13 mouse cellular contexts compared by ENCODE assay signal in genomic region chr14:72389288-72389687, GRCm38 (mm10).
A peak's percentile ranks its signal among the peaks of the same experiment; 100 is the strongest.
DNase-seq lines count a peak whose midpoint lies in the region; ATAC-seq and TF ChIP-seq lines count a peak whose summit lies in the region.
"Had no signal": no experiment of that assay in that cellular context is flagged by ENCODE, and none has a peak within 500 bp of the region (broad histone marks: within the 10 kb centered on the region; RNA-seq: fewer than 3 reads in every experiment).

No protein-coding gene starts in this region.

- no peak overlapping the region for H3K4me2 ChIP-seq in hindbrain, postnatal 0 days (ENCODE audit: low read depth, low read length)
- H3K4me2 ChIP-seq in lung, embryonic 15.5 days: no peak overlapping the region
- H3K4me2 ChIP-seq in intestine, embryonic 16.5 days (ENCODE audit: low read depth, low read length): no peak overlapping the region
- no peak overlapping the region for H3K4me2 ChIP-seq in limb, embryonic 12.5 days
- H3K4me2 ChIP-seq: forebrain, embryonic 15.5 days; midbrain, embryonic 11.5 days had no signal

- no peak overlapping the region for H3K9ac ChIP-seq in hindbrain, postnatal 0 days (replicated peaks; ENCODE audit: low read length)
- H3K9ac ChIP-seq in lung, embryonic 15.5 days: no peak overlapping the region
- H3K9ac ChIP-seq in intestine, embryonic 16.5 days (ENCODE audit: low read depth, low read length): no peak overlapping the region
- no peak overlapping the region for H3K9ac ChIP-seq in limb, embryonic 12.5 days (replicated peaks)
- H3K9ac ChIP-seq: forebrain, embryonic 15.5 days had no signal

- no peaks in the 10 kb centered on the region for H3K36me3 ChIP-seq in hindbrain, postnatal 0 days (ENCODE audit: insufficient read depth, low read length)
- no peaks in the 10 kb centered on the region for H3K36me3 ChIP-seq in hindbrain, embryonic 10.5 days
- H3K36me3 ChIP-seq in lung, embryonic 15.5 days: no peaks in the 10 kb centered on the region
- H3K36me3 ChIP-seq in intestine, embryonic 16.5 days (ENCODE audit: control insufficient read depth, insufficient read depth, low read length): no peaks in the 10 kb centered on the region
- H3K36me3 ChIP-seq in limb, embryonic 12.5 days: no peaks in the 10 kb centered on the region
- H3K36me3 ChIP-seq: forebrain, embryonic 15.5 days; G1E had no signal

- no peaks in the 10 kb centered on the region for H3K27me3 ChIP-seq in hindbrain, postnatal 0 days (ENCODE audit: insufficient read depth, low read length)
- no peaks in the 10 kb centered on the region for H3K27me3 ChIP-seq in hindbrain, embryonic 10.5 days (ENCODE audit: insufficient read depth, poor library complexity, severe bottlenecking)
- H3K27me3 ChIP-seq in lung, embryonic 15.5 days: no peaks in the 10 kb centered on the region
- no peaks in the 10 kb centered on the region for H3K27me3 ChIP-seq in intestine, embryonic 16.5 days (replicated peaks; ENCODE audit: control insufficient read depth, insufficient read depth, low read length)
- H3K27me3 ChIP-seq in limb, embryonic 12.5 days: no peaks in the 10 kb centered on the region
- H3K27me3 ChIP-seq: forebrain, embryonic 15.5 days had no signal

- no peaks in the 10 kb centered on the region for H3K9me3 ChIP-seq in hindbrain, postnatal 0 days (ENCODE audit: low read length)
- no peaks in the 10 kb centered on the region for H3K9me3 ChIP-seq in hindbrain, embryonic 10.5 days
- H3K9me3 ChIP-seq in lung, embryonic 15.5 days: no peaks in the 10 kb centered on the region
- no peaks in the 10 kb centered on the region for H3K9me3 ChIP-seq in intestine, embryonic 16.5 days (ENCODE audit: control insufficient read depth, low read length)
- H3K9me3 ChIP-seq in limb, embryonic 12.5 days: no peaks in the 10 kb centered on the region
- H3K9me3 ChIP-seq: forebrain, embryonic 15.5 days had no signal

- no peak overlapping the region for H3K4me3 ChIP-seq in hindbrain, postnatal 0 days (ENCODE audit: low read length)
- H3K4me3 ChIP-seq in hindbrain, embryonic 10.5 days: no peak overlapping the region
- H3K4me3 ChIP-seq in lung, embryonic 15.5 days: no peak overlapping the region
- no peak overlapping the region for H3K4me3 ChIP-seq in intestine, embryonic 16.5 days (ENCODE audit: low read length)
- H3K4me3 ChIP-seq in limb, embryonic 12.5 days (replicated peaks): no peak overlapping the region
- H3K4me3 ChIP-seq: forebrain, embryonic 15.5 days had no signal

- 0 out of 2 replicates have a peak, but pooled peaks have one; percentile 12 for ATAC-seq in hindbrain, postnatal 0 days
- peak; percentile 74 for ATAC-seq in lung, embryonic 15.5 days (ENCODE audit: borderline replicate concordance, extremely low read depth, low FRiP score, low TSS enrichment)
- ATAC-seq in intestine, embryonic 16.5 days: peak; percentile 55
- ATAC-seq in limb, embryonic 12.5 days (ENCODE audit: insufficient number of reproducible peaks, insufficient read depth, low FRiP score, low TSS enrichment, low read depth): 0 out of 2 replicates have a peak, but pooled peaks have one; percentile 20
- ATAC-seq: inflammation-experienced regulatory T-cells, adult 6 months had no signal

- DNase-seq in hindbrain, postnatal 0 days (ENCODE audit: low spot score): no peak
- no peak for DNase-seq in hindbrain, embryonic 10.5 days (ENCODE audit: low spot score)
- DNase-seq in lung, postnatal 14 days: no peak
- no peak for DNase-seq in spleen, adult 12 weeks (ENCODE audit: low spot score)
- no peak for DNase-seq in adrenal gland, postnatal 25 days
- DNase-seq: thymus, postnatal 4 days had no signal

- H3K27ac ChIP-seq in hindbrain, postnatal 0 days: no peak overlapping the region
- H3K27ac ChIP-seq in hindbrain, embryonic 10.5 days: no peak overlapping the region
- H3K27ac ChIP-seq in lung, embryonic 15.5 days: 0 out of 2 replicates have a peak overlapping the region, but pooled peaks have one; percentile 7
- H3K27ac ChIP-seq in intestine, embryonic 16.5 days (ENCODE audit: low read length): peak overlapping the region; percentile 31; the same call in 1 of the 2 replicates
- no peak overlapping the region for H3K27ac ChIP-seq in limb, embryonic 12.5 days
- H3K27ac ChIP-seq: forebrain, embryonic 15.5 days had no signal

- no peak for TF ChIP-seq CTCF in hindbrain, postnatal 0 days (IDR thresholded peaks at IDR 0.05; ENCODE audit: low read depth)

- H3K4me1 ChIP-seq in hindbrain, postnatal 0 days (ENCODE audit: insufficient read depth, low read length): no peaks in the 10 kb centered on the region
- 0 out of 2 replicates have a peak, but pooled peaks cover 4% of the 10 kb centered on the region for H3K4me1 ChIP-seq in hindbrain, embryonic 10.5 days (replicated peaks)
- peaks cover 17% of the 10 kb centered on the region for H3K4me1 ChIP-seq in lung, embryonic 15.5 days
- H3K4me1 ChIP-seq in intestine, embryonic 16.5 days (ENCODE audit: control insufficient read depth, insufficient read depth, low read length): peaks cover 3% of the 10 kb centered on the region
- peaks cover 15% of the 10 kb centered on the region for H3K4me1 ChIP-seq in limb, embryonic 12.5 days (replicated peaks)

- WGBS in hindbrain, postnatal 0 days: 65% methylated on average over 4 of the region's 4 CpGs
- 86% methylated on average over 4 of the region's 4 CpGs for whole genome bisulfite sequencing in hindbrain, embryonic 10.5 days
- WGBS in lung, embryonic 15.5 days: 49% methylated on average over 4 of the region's 4 CpGs
- 47% methylated on average over 4 of the region's 4 CpGs for WGBS in intestine, embryonic 16.5 days
- WGBS in limb, embryonic 12.5 days: 65% methylated on average over 4 of the region's 4 CpGs

Comparison
In these comparisons a context has a peak if more than half of its experiments do, and no peak if none do; other contexts are left out.
1. ATAC-seq: peak in every context shown above with its lines; median percentile 74 in lung, embryonic 15.5 days; 55 in intestine, embryonic 16.5 days; 20 in limb, embryonic 12.5 days; 12 in hindbrain, postnatal 0 days.
2. H3K27ac ChIP-seq: peak in lung, embryonic 15.5 days (single experiment) and intestine, embryonic 16.5 days (single experiment); none in hindbrain, postnatal 0 days (single experiment), hindbrain, embryonic 10.5 days (single experiment) and limb, embryonic 12.5 days (single experiment).